ENCODE assay signal across 14 mouse cellular contexts in genomic region chr19:27028834-27029233, GRCm38 (mm10).
DNase-seq lines count a peak whose midpoint lies in the region.
"Had no signal": no experiment of that assay in that cellular context is flagged by ENCODE, and none has a peak within 500 bp of the region (broad histone marks: within the 10 kb centered on the region; RNA-seq: fewer than 3 reads in every experiment).

No protein-coding gene starts in this region.

- intact Hi-C loops in left cerebral cortex, postnatal 10 days (cut with DNase I) = no loop called here

- peak; percentile 5 for DNase-seq in gastrocnemius, adult 18-20 months (ENCODE audit: low spot score)
- no peak for DNase-seq in gastrocnemius, postnatal 10 days
- DNase-seq in 3T3-L1 (ENCODE audit: low read depth, low spot score) = peak; percentile 21
- peak; percentile 69 for DNase-seq in adrenal gland, adult 2 months
- peak; percentile 9 for DNase-seq in adrenal gland, postnatal 25 days
- no peak for DNase-seq in yolk sac, embryonic 10.5 days (ENCODE audit: low spot score)
- no peak for DNase-seq in urinary bladder, postnatal 14 days (ENCODE audit: low spot score)
- no peak for DNase-seq in left cerebral cortex, postnatal 10 days (ENCODE audit: extremely low spot score in 1 of 2, low spot score in 2 of 2)
- DNase-seq: cerebellum, adult 8-10 months; cerebellum, postnatal 14 days; embryo, embryonic 11 days; gastrocnemius, postnatal 14 days; heart, postnatal 14 days; kidney, adult 18-20 months had no signal

Comparison
In these comparisons a context has a peak if more than half of its experiments do, and no peak if none do; other contexts are left out.
1. DNase-seq: peak in gastrocnemius, adult 18-20 months (single experiment), 3T3-L1 (single experiment), adrenal gland, adult 2 months (single experiment) and adrenal gland, postnatal 25 days (single experiment); none in gastrocnemius, postnatal 10 days (single experiment), yolk sac, embryonic 10.5 days (single experiment), urinary bladder, postnatal 14 days (single experiment) and left cerebral cortex, postnatal 10 days (0 of 2).